20 mouse cellular contexts compared by ENCODE assay signal in genomic region chr1:128790881-128791280, GRCm38 (mm10).
DNase-seq lines count a peak whose midpoint lies in the region; ATAC-seq lines count a peak whose summit lies in the region.
"Had no signal": no experiment of that assay in that cellular context is flagged by ENCODE, and none has a peak within 500 bp of the region (broad histone marks: within the 10 kb centered on the region; RNA-seq: fewer than 3 reads in every experiment).

No protein-coding gene starts in this region.

- no peak for ATAC-seq in erythroid progenitor cell, adult 5-6 weeks (replicated peaks; ENCODE audit: low FRiP score, poor library complexity, severe bottlenecking)
- ATAC-seq: liver, embryonic 12.5 days; midbrain, embryonic 13.5 days had no signal

- peak; percentile 35 for DNase-seq in heart, adult 11 months
- no peak for DNase-seq in heart, postnatal 10 days
- peak; percentile 84 for DNase-seq in CD4-positive helper T cell, adult 2 months (ENCODE audit: low read depth, low spot score)
- peak; percentile 92 for DNase-seq in induced T-regulatory cell, adult 2 months (ENCODE audit: low read depth)
- DNase-seq in thymus, postnatal 10 days (ENCODE audit: low spot score in 2 of 2): peak; percentile 49 to 64
- DNase-seq in cerebellum, postnatal 14 days: no peak
- DNase-seq in embryo, embryonic 10 days (ENCODE audit: low spot score): no peak
- DNase-seq: adrenal gland, postnatal 25 days; cerebellum, postnatal 36 days; heart, postnatal 4 days; kidney, adult 9 months; kidney, postnatal 14 days; layer of hippocampus, postnatal 36 days; lung, adult 18-20 months; lung, postnatal 14 days; right cerebral cortex, postnatal 14 days; spleen, adult 18-20 months had no signal

- intact Hi-C loops in heart, postnatal 10 days (cut with DNase I): no loop called here

Comparison
In these comparisons a context has a peak if more than half of its experiments do, and no peak if none do; other contexts are left out.
1. DNase-seq: peak in heart, adult 11 months (single experiment), CD4-positive helper T cell, adult 2 months (single experiment), induced T-regulatory cell, adult 2 months (single experiment) and thymus, postnatal 10 days (2 of 2); none in heart, postnatal 10 days (0 of 2), cerebellum, postnatal 14 days (0 of 2) and embryo, embryonic 10 days (single experiment).